Mouse (Mus musculus): ENCODE data around the gene Dnah7b. TPM values are rescaled to one million over a fixed set of nuclear protein-coding genes. Genes with fewer than 3 reads are reported as not detected.
"Not testable (repeated sequence)": the region's sequence is repeated elsewhere in the genome, so short reads cannot be mapped to it uniquely, and the experiment has no call there.

Dnah7b gene
- total RNA-seq (2014; rRNA removed) (3.1 and 3.9 TPM in 2 replicates), polyA plus RNA-seq (2015; fragmentation: Nextera tagmentation; extraction: Ambion mirVana) (2.0 TPM in 2 replicates)

- H3K27ac ChIP-seq = peak within 1 kb of the TSS; percentile 93
- DNase-seq (ENCODE audit: low spot score) (no peak), ATAC-seq (no peak; the same call in 1 of the 2 replicates)
- no peaks in the 10 kb centered on the region for H3K27me3 ChIP-seq (ENCODE audit: insufficient read depth, low read length)
- H3K36me3 ChIP-seq (ENCODE audit: insufficient read depth, low read length) = no peaks in the 10 kb centered on the region
- WGBS = 14% methylated on average over 1 of the region's 1 CpGs
- H3K4me2 ChIP-seq (ENCODE audit: low read depth, low read length) = peak within 1 kb of the TSS; percentile 69
- H3K9ac ChIP-seq (replicated peaks; ENCODE audit: low read length) = peak within 1 kb of the TSS; percentile 71
- H3K9me3 ChIP-seq (ENCODE audit: low read length) = no peaks in the 10 kb centered on the region
- no peaks in the 10 kb centered on the region for H3K4me1 ChIP-seq (ENCODE audit: insufficient read depth, low read length)
- no peak for TF ChIP-seq CTCF (IDR thresholded peaks at IDR 0.05; ENCODE audit: low read depth)
- peak within 1 kb of the TSS; percentile 67 for H3K4me3 ChIP-seq (ENCODE audit: low read length)
These were observed at the start of gene Dnah7b for GRCm38 (mm10) chr1:46066015-46066414. Gene Dnah7b, plus strand, starts transcription at chr1:46066315.

GRCm38 (mm10) chr1:46018382-46018977 is 47.6 kb upstream of the Dnah7b start:
- ATAC-seq = peak; percentile 68; the same call in 1 of the 2 replicates
- no peak overlapping the region for H3K4me3 ChIP-seq (ENCODE audit: low read length)

GRCm38 (mm10) chr1:46022262-46022661 is 43.9 kb upstream of the Dnah7b start:
- H3K9me3 ChIP-seq (ENCODE audit: low read length) = no peaks in the 10 kb centered on the region
- peak; percentile 63 for ATAC-seq
- H3K36me3 ChIP-seq (ENCODE audit: insufficient read depth, low read length) = no peaks in the 10 kb centered on the region
- WGBS = 26% methylated on average over 2 of the region's 2 CpGs
- no peak overlapping the region for H3K4me3 ChIP-seq (ENCODE audit: low read length)
- H3K4me1 ChIP-seq (ENCODE audit: insufficient read depth, low read length) = no peaks in the 10 kb centered on the region
- no peaks in the 10 kb centered on the region for H3K27me3 ChIP-seq (ENCODE audit: insufficient read depth, low read length)
- no peak overlapping the region for H3K4me2 ChIP-seq (ENCODE audit: low read depth, low read length)
- peak; percentile 72 for DNase-seq (ENCODE audit: low spot score)
- peak; percentile 79 for TF ChIP-seq CTCF (IDR thresholded peaks at IDR 0.05; ENCODE audit: low read depth)
- H3K9ac ChIP-seq (replicated peaks; ENCODE audit: low read length) = no peak overlapping the region
- H3K27ac ChIP-seq = no peak overlapping the region

More at GRCm38 (mm10) chr1:46018382-46018977, 47.6 kb upstream of the Dnah7b start:
- TF ChIP-seq CTCF (IDR thresholded peaks at IDR 0.05; ENCODE audit: low read depth) = peak; percentile 75
- DNase-seq (ENCODE audit: low spot score) = peak; percentile 63
- Histone ChIP-seq H3K4me1 (ENCODE audit: insufficient read depth, low read length) (no peaks in the 10 kb centered on the region), H3K4me2 (ENCODE audit: low read depth, low read length) (no peak overlapping the region), H3K27ac (no peak overlapping the region), H3K9ac (replicated peaks; ENCODE audit: low read length) (no peak overlapping the region), H3K36me3 (ENCODE audit: insufficient read depth, low read length) (no peaks in the 10 kb centered on the region), H3K9me3 (ENCODE audit: low read length) (no peaks in the 10 kb centered on the region), H3K27me3 (ENCODE audit: insufficient read depth, low read length) (no peaks in the 10 kb centered on the region)
- WGBS = 49% methylated on average over 2 of the region's 2 CpGs

GRCm38 (mm10) chr1:46031993-46032555 is 34.0 kb upstream of the Dnah7b start:
- H3K9me3 ChIP-seq (ENCODE audit: low read length) = no peaks in the 10 kb centered on the region
- H3K9ac ChIP-seq (replicated peaks; ENCODE audit: low read length) = no peak overlapping the region
- no peaks in the 10 kb centered on the region for H3K27me3 ChIP-seq (ENCODE audit: insufficient read depth, low read length)
- 62% methylated on average over 1 of the region's 1 CpGs for WGBS
- no peaks in the 10 kb centered on the region for H3K36me3 ChIP-seq (ENCODE audit: insufficient read depth, low read length)
- H3K4me3 ChIP-seq (ENCODE audit: low read length) = no peak overlapping the region
- no peak for TF ChIP-seq CTCF (IDR thresholded peaks at IDR 0.05; ENCODE audit: low read depth)
- ATAC-seq (no peak), DNase-seq (ENCODE audit: low spot score) (no peak)
- H3K4me1 ChIP-seq (ENCODE audit: insufficient read depth, low read length) = no peaks in the 10 kb centered on the region
- no peak overlapping the region for H3K27ac ChIP-seq
- no peak overlapping the region for H3K4me2 ChIP-seq (ENCODE audit: low read depth, low read length)

GRCm38 (mm10) chr1:46048188-46048587 is 17.9 kb upstream of the Dnah7b start:
- Histone ChIP-seq H3K9me3 (ENCODE audit: low read length) (no peaks in the 10 kb centered on the region), H3K9ac (replicated peaks; ENCODE audit: low read length) (no peak overlapping the region), H3K4me3 (ENCODE audit: low read length) (no peak overlapping the region), H3K27ac (no peak overlapping the region), H3K4me1 (ENCODE audit: insufficient read depth, low read length) (no peaks in the 10 kb centered on the region), H3K36me3 (ENCODE audit: insufficient read depth, low read length) (no peaks in the 10 kb centered on the region), H3K4me2 (ENCODE audit: low read depth, low read length) (no peak overlapping the region), H3K27me3 (ENCODE audit: insufficient read depth, low read length) (no peaks in the 10 kb centered on the region)
- no peak for TF ChIP-seq CTCF (IDR thresholded peaks at IDR 0.05; ENCODE audit: low read depth)
- DNase-seq (ENCODE audit: low spot score) (no peak), ATAC-seq (no peak)

GRCm38 (mm10) chr1:46066484-46067251 is 553 bp downstream of the Dnah7b start:
- ATAC-seq (peak; percentile 94), DNase-seq (ENCODE audit: low spot score) (peak; percentile 88)
- Histone ChIP-seq H3K27ac (peak overlapping the region; percentile 93), H3K9me3 (ENCODE audit: low read length) (no peaks in the 10 kb centered on the region), H3K27me3 (ENCODE audit: insufficient read depth, low read length) (no peaks in the 10 kb centered on the region), H3K9ac (replicated peaks; ENCODE audit: low read length) (peak overlapping the region; percentile 71), H3K36me3 (ENCODE audit: insufficient read depth, low read length) (no peaks in the 10 kb centered on the region), H3K4me1 (ENCODE audit: insufficient read depth, low read length) (no peaks in the 10 kb centered on the region), H3K4me3 (ENCODE audit: low read length) (peak overlapping the region; percentile 67), H3K4me2 (ENCODE audit: low read depth, low read length) (peak overlapping the region; percentile 69)
- WGBS = 0% methylated on average over 28 of the region's 28 CpGs
- peak; percentile 70 for TF ChIP-seq CTCF (IDR thresholded peaks at IDR 0.05; ENCODE audit: low read depth)

GRCm38 (mm10) chr1:46068787-46069186 is 2.7 kb downstream of the Dnah7b start:
- H3K4me3 ChIP-seq (ENCODE audit: low read length); H3K27me3 ChIP-seq (ENCODE audit: insufficient read depth, low read length); DNase-seq (ENCODE audit: low spot score); H3K9me3 ChIP-seq (ENCODE audit: low read length); ATAC-seq; H3K4me1 ChIP-seq (ENCODE audit: insufficient read depth, low read length); H3K27ac ChIP-seq; H3K9ac ChIP-seq (replicated peaks; ENCODE audit: low read length); H3K36me3 ChIP-seq (ENCODE audit: insufficient read depth, low read length); H3K4me2 ChIP-seq (ENCODE audit: low read depth, low read length): not testable (repeated sequence)
- 84% methylated on average over 3 of the region's 3 CpGs for WGBS

Data from hindbrain, postnatal 0 days (tissue).